Mouse (Mus musculus) cerebellum, adult 2 months (tissue): ENCODE results near the gene Frmpd4. TPM values are rescaled to one million over a fixed set of nuclear protein-coding genes. Genes with fewer than 3 reads are reported as not detected.

Source experiments
- DNase-seq, 2 experiments: peaks; one replicate each; pipeline ENCODE4 v3.0.0; 2021
- H3K27ac ChIP-seq: fragments of 200-500 bp; 2 replicates; pipeline ENCODE4 v1.5.1; 2012; ENCODE audit warnings: low read length, control low read depth, inconsistent platforms; ENCODE audit not compliant: insufficient read depth
- H3K27me3 ChIP-seq: fragments of 200-500 bp; 2 replicates; pipeline ENCODE4 v1.6.1; 2012; ENCODE audit warnings: inconsistent platforms, mild to moderate bottlenecking, low read length, moderate library complexity; ENCODE audit not compliant: control insufficient read depth, insufficient read depth
- H3K4me1 ChIP-seq: fragments of 200-500 bp; 2 replicates; pipeline ENCODE4 v1.6.1; 2011; ENCODE audit warnings: low read length; ENCODE audit not compliant: control insufficient read depth, insufficient read depth
- H3K4me3 ChIP-seq: fragments of 200-500 bp; replicated peaks from 2 replicates; pipeline ENCODE3; 2011; ENCODE audit warnings: mild to moderate bottlenecking, low read depth, low read length, control low read depth; ENCODE audit not compliant: insufficient read depth
- CTCF ChIP-seq: fragments of 200-500 bp; IDR thresholded peaks from 2 replicates; pipeline ENCODE4 v1.5.1; 2011; ENCODE audit warnings: low read depth, mild to moderate bottlenecking, control low read depth, low read length, moderate library complexity, borderline replicate concordance; ENCODE audit not compliant: insufficient read depth
- POLR2A ChIP-seq: fragments of 200-500 bp; IDR thresholded peaks from 2 replicates; pipeline ENCODE4 v1.6.1; 2011; ENCODE audit warnings: low read length, control low read depth, borderline replicate concordance; ENCODE audit not compliant: insufficient read depth
- WGBS: fragments of 180-500 bp; shearing (Covaris S2); methylation state at CpG from one replicate; pipeline ENCODE4 v1.1.7; 2018; 5-methylcytosine and 5-hydroxymethylcytosine counted together
- polyA plus RNA-seq: library from polyadenylated mRNA; depleted of rRNA; stranded (reverse); fragments of >200 nt; gene quantifications from 2 replicates; pipeline ENCODE4 v1.2.3, GENCODE M21; 2012

The Frmpd4 gene
- polyA plus RNA-seq, 1 experiment: 14.2 TPM

DNA sequence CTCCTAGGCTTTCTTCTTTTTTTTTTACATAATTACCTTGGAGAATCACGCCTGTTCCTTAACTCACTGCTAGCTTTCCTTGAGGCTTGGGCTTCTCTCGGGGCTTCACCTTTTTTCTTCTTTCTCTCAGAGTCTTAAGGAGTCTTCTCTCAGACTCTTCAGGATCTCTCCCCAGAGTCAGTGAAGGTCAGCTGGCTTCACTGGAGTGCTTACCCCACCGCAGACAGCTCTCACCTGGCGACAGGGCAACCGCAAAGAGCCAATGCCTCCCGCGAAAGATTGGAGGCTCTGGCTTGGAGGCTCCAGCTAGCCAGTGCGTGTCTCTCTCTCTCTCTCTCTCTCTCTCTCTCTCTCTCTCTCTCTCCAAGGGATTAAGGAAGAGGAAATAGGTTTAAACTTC lies 453.0 kb downstream of the Frmpd4 start:
- peak overlapping the region; percentile 86 for H3K4me3 ChIP-seq
- DNase-seq: peak; percentile 8 to 22

DNA sequence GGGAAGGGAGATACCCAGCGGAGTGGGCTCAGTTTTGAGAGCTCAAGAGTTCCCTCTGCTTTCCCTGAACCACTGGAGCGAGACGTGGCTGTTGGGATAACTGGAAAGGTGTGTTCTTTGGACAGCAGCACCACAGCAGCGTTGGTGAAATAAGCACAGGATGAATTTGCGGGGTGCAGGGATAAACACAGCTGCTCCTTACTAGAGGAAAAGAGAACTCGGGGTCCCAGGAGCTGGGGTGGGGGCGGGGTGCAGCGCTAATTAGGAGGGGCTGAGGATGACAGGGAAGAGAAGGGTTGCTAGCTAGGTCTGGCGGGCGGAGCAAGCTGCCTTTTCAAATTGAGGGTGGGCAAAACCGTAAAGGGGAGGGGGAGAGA lies 453.5 kb downstream of the Frmpd4 start:
- Histone ChIP-seq H3K27ac (0 out of 2 replicates have a peak overlapping the region, but pooled peaks have one; percentile 21), H3K4me1 (no peaks in the 10 kb centered on the region), H3K27me3 (no peaks in the 10 kb centered on the region), H3K4me3 (peak overlapping the region; percentile 86)
- 4% methylated on average over 11 of the region's 11 CpGs for WGBS
- no peak for DNase-seq
- TF ChIP-seq POLR2A: no peak
- TF ChIP-seq CTCF: no peak

More for the DNA sequence above, 453.0 kb downstream of the Frmpd4 start:
- Histone ChIP-seq H3K27me3 (no peaks in the 10 kb centered on the region), H3K4me1 (no peaks in the 10 kb centered on the region), H3K27ac (no peak overlapping the region)
- 4% methylated on average over 8 of the region's 8 CpGs for WGBS
- TF ChIP-seq POLR2A (no peak), CTCF (no peak)

DNA sequence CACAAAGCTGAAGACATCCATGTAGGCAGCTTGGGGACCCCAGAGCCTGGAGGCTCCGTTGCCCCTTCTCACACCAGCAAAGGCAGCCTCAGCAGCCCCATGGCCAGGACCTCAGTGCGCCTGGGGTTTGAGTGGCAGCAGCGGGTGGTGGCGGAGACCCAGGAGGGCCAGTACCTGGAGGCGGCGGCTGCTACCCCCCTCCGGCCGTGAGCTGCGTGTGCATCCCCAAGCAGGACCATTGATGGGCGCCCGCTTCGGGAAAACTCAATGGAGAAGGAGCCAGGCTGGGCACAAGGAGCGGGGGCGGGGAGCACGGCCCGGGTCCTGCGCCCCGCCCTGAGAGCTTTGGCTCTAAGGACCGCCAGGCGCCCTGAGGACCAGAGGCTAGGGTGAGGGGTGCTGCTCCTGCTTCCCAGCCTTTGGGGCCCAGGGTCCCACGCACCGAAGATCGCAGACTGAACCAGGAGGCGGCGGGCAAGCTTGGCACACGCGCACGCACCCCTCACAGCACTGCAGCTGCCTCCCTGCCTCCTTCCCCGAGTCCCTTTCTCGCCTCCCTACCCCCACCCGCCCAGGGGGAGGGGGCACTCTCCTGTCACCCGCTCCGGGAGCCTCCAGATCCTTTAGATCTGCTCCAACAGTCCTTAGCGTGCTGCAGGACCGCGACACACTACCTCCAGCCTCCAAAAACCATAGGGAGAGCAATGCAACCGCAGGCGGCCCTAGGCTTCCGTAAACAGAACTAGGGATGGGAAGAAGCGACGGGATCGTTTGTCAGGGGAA lies 454.0 kb downstream of the Frmpd4 start:
- H3K4me1 ChIP-seq: no peaks in the 10 kb centered on the region
- 4% methylated on average over 29 of the region's 42 CpGs for WGBS
- H3K27me3 ChIP-seq: no peaks in the 10 kb centered on the region
- TF ChIP-seq POLR2A: no peak
- TF ChIP-seq CTCF: no peak
- H3K27ac ChIP-seq: 0 out of 2 replicates have a peak overlapping the region, but pooled peaks have one; percentile 21
- peak; percentile 12 to 44 for DNase-seq
- H3K4me3 ChIP-seq: peak overlapping the region; percentile 86

DNA sequence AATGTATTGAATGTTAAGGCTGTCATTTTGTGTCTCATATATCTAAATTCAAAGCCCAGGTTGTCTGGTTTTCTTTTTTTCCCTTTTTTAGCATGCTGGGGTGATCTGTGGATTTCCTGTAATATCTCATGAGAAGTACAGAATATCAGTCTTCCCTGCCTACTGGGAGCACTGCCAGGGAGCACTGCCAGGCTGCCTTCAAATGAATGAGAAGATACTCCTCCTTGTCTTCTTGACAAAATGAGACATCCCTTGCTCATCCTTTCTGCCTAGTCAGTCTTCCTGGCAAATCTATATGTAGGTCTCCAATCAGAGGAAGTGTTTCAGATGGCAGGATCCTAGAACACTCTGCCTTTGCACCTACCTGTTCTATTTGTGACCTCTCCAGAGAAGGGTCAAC lies 535.4 kb downstream of the Frmpd4 start:
- Histone ChIP-seq H3K27ac (no peak overlapping the region), H3K4me1 (no peaks in the 10 kb centered on the region), H3K4me3 (no peak overlapping the region), H3K27me3 (no peaks in the 10 kb centered on the region)
- TF ChIP-seq CTCF (no peak), POLR2A (no peak)
- DNase-seq: no peak

DNA sequence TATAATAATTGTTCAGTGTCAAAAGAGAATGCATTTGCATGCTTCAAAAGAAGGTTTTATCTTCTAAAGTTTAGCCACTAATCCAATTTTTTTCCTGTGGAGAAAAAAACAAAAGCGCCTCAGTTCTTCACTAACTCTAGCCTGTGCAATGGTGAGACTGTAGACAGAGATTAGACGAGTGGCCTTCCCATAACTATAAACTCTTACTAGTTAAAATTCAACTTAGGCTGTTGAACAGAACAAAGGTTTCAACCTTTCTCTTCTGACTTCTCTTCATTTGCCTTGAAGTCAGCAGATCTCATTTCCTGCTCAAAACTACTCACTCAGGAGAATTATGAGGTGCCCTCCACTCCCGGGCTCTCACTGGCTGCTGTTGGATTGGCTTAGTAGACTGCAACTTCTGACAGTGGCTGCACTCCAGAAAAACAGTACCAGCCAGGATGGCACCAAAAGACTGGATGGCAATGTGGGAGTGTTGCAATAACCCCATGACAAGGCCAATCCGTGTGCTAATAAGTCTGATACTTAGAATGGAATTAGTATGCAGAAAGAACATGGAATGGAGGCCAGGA lies 556.4 kb downstream of the Frmpd4 start:
- DNase-seq: no peak
- TF ChIP-seq POLR2A (no peak), CTCF (no peak)
- Histone ChIP-seq H3K4me3 (no peak overlapping the region), H3K27ac (no peak overlapping the region), H3K4me1 (no peaks in the 10 kb centered on the region), H3K27me3 (no peaks in the 10 kb centered on the region)
- 59% methylated on average over 4 of the region's 4 CpGs for WGBS

DNA sequence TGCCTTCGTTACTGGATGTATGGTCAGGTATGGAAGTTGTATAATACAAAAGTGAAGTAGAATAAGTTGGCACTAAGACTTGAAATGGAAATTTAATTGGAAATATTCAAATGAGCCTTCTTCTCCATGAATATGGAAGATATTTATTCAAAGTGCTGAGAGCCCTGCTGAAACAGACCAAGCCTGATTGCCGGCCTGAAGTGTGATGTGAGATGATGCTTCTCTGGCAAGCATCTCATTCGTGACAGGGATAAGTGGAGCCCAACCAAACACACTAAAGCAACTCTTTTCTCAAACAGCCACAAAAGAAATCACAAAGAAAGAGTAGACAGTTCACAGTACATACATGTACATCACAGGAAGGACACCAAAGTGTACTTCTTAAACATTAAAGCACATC lies 559.2 kb downstream of the Frmpd4 start:
- no peak for DNase-seq
- TF ChIP-seq POLR2A: no peak
- TF ChIP-seq CTCF: no peak
- no peak overlapping the region for H3K27ac ChIP-seq
- H3K27me3 ChIP-seq: no peaks in the 10 kb centered on the region
- WGBS: 62% methylated on average over 3 of the region's 3 CpGs
- H3K4me1 ChIP-seq: no peaks in the 10 kb centered on the region
- H3K4me3 ChIP-seq: no peak overlapping the region

DNA sequence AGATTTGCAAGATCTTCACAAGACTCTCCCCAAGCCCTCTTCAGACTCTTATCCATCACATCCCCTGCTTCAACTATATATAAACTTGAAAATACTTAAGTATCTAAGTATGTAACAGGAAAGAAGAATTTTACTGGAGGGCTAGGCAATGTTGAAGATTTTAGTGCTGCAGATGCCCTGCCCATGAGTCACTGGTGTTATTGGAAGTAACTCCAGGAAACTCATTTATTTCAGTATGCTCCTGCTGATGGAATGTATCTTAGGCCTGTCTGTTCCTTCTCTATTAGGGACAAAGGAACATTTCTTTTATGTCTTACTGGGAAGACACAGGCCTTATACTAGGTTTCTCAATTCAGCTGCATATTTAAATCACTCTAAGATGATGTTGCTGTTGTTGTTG lies 592.2 kb downstream of the Frmpd4 start:
- no peaks in the 10 kb centered on the region for H3K27me3 ChIP-seq
- TF ChIP-seq POLR2A (no peak), CTCF (no peak)
- H3K4me1 ChIP-seq: no peaks in the 10 kb centered on the region
- DNase-seq: no peak
- H3K4me3 ChIP-seq: no peak overlapping the region
- H3K27ac ChIP-seq: no peak overlapping the region

DNA sequence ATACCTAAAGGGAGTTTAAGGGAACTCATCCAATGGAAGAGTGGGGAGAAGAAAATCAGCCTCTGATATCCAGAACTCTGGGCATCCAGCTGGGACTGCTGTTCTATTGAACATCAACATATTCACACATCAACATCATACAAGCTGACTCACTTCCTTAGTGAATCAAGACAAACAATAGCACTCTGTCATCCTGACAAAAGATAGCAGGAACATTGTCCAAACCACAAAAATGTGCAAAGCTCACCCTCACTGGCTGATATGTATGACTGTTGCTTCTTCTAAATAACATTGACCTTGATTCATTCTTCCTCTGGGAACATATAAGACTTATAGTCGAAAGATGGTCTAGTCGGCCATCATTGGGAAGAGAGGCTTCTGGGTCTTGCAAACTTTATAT lies 625.8 kb downstream of the Frmpd4 start:
- WGBS: 84% methylated on average over 2 of the region's 2 CpGs
- no peak for DNase-seq
- H3K4me1 ChIP-seq: no peaks in the 10 kb centered on the region

More for the DNA sequence above, 625.8 kb downstream of the Frmpd4 start:
- H3K4me3 ChIP-seq: no peak overlapping the region
- TF ChIP-seq CTCF (no peak), POLR2A (no peak)
- H3K27me3 ChIP-seq: no peaks in the 10 kb centered on the region
- H3K27ac ChIP-seq: no peak overlapping the region
